Mouse (Mus musculus) mouse trophoblast stem cell (cell line): ENCODE results near the gene Xylt2.

Experiments used
- in situ Hi-C, 2 experiments: fragments of 300-500 bp; cut with MseI, MboI; formaldehyde crosslinking; loops; 2 replicates in 1 of 2; 3 replicates in 1 of 2; pipeline ENCODE4 v1.15.1; 2025

Gene Xylt2

GRCm38 (mm10) chr11:94615494-94615893, 61.8 kb downstream of the Xylt2 start:
- in situ Hi-C loops = no loop called here

GRCm38 (mm10) chr11:94614603-94615002, 62.7 kb downstream of the Xylt2 start:
- in situ Hi-C loops = no loop called here
